Mouse (Mus musculus) G1E-ER4 (cell line): ENCODE results near the gene Sec22b. TPM values are rescaled to one million over a fixed set of nuclear protein-coding genes. Genes with fewer than 3 reads are reported as not detected.

Source experiments
- GATA1 ChIP-seq: IDR thresholded peaks from one replicate; pipeline ENCODE4 v1.8.0; 2012; ENCODE audit warnings: low read length, inconsistent platforms
- polyA plus RNA-seq: library from polyadenylated mRNA; stranded (reverse); fragments of >175 nt; gene quantifications from 2 replicates; pipeline ENCODE4 v1.2.3, GENCODE M21; 2012

The Sec22b gene
- polyA plus RNA-seq, 1 experiment, result 71.9 TPM

DNA sequence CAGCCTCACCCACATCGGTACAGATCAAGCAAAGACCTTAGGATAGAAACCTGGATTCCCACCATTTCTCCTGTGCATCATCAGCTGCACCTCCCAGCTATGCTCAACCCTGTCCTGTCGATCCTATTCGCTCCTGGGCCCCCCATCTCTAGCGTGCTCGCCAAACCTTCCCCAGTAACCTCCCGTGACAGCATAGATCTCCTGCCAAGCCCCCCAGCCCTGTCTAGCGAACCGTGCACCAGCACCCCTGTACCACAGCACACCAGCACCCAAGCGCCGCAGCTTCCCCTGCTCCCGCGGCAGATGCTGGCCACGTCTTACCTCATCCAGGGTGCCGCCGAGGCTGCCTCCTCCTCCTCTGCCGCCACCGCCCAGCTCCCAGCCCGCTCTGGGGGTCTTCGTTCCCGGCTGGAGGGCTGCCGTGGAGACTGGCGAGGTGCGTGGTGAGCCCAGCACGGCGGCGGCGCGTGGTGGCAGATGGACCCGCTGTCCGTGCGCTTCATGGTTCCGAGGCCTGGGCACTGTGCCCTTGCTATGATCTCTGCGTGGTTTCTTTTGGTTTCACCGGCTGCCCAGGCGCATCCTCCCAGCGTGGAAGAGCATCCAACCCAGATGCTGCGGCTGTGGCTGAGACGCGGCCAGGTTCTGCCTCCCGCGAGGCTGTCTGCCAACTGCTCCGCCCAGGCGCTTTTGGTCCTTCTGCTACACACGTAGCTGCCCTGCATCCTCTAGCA, 12.7 kb upstream of the Sec22b start, which contains the start of gene Pde4dip:
TSS of gene Pde4dip (minus strand) at position 540 of the 734 bp plus-strand sequence.
- TF ChIP-seq GATA1, result no peak

DNA sequence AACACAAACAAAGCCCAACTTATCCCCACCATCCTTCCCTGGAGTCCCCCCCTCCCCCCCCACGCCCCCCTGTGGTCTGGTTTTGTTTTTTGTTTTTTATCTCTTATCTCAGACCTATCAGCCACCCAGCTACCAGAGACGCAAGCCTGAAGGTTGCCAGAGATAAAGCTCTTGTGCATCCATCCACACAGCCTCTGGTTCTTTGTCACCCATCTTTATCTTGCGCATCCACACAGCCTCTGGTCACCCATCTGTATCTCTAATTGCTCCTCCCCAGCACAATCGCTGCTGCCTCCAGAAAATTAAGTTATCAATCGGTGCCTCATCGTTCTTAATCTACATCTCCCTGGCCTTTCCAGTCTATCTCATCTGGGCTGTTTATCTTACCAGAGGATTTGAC, 10.8 kb upstream of the Sec22b start:
- no peak for TF ChIP-seq GATA1

DNA sequence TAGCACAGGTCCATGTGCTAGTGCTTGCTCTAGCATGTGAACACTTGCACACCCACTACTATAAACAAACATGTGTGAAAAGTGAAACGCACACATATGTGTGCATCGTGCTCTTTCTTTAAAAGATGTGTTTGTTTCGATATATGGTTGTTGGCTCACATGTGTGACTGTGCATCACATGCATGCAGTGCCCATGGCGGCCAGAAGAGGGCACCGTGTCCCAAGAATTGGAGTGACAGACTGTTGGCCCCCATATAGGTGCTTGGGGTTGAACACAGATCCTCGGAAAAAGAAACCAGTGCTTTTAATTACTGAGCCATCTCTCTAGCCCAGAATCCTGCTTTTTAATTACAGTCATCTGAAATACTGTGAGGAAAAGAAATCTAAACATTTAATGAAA, 6.3 kb upstream of the Sec22b start:
- TF ChIP-seq GATA1, result no peak

DNA sequence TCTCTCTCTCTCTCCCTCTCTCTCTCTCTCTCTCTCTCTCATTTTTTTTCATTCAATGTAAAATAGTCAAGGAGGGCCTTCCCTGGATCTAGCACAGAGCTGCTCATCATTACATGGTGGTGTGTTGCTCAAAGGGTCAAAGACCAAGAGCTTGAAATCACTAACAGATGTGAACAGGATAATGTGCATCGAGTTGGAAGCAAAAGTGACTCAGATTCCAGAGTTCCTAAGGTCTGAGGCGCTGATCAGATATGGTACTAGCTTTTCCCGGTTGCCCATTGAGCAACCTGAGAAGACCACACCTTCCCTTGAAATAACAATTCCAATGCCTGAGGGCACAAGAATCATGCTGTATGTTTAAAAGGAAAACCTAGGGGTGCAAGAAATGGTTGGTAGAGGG, 2.6 kb upstream of the Sec22b start:
- no peak for TF ChIP-seq GATA1

DNA sequence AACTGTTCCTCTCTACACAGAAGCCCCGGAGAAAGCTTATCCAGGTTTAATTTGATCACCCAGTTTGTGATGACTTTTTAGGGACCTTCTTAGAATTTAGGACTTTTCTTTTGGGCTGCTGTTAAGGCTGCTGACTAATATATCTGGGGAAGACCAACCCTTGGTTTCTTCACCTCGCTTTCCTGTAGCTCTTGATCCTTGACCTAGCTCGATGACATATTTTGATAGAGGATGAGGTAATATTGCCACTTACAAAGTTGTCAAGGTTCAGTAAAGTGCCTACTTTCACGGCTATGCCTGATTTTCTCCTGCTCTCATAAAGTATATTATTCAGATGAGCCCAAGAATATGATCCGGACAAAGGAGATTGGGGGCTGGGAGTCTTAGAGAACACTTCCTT, 596 bp downstream of the Sec22b start:
- no peak for TF ChIP-seq GATA1

DNA sequence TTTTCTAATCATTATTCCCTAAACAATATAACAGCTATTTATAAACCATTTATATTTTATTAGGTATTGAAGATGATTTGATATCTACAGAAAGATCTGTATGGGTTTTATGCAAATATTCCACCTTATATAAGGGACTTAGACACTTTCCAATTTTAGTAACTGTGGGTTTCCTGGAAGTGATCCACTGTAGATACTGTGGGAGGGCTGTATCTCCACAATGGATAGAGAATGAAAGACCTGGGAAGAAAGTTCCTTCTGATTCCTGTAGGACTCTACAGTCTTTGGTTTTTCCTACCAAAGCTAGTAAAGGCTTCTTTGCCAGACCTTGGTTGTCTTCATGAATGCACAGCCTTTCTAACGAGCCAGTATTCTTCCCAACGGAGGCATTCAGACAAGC, 8.7 kb downstream of the Sec22b start:
- no peak for TF ChIP-seq GATA1

DNA sequence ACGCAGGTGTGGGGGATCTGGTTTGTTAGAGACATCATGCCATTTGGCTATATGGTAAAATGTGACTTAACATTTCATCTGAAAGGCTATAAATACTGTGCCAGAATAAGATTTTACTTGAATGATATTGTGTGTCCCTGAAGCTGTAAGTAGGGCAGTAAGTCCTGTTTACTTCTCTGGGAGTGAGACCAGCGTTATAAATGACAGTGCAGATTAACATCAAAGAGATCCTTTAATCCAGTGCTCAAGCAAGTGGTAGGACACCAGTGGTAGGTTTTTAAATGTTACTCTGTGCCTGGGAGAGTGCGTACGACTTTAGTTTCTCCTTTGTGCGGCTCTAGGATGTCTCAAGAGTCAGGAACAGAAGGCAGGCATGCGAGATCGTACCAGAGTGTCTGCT, 10.1 kb downstream of the Sec22b start:
- no peak for TF ChIP-seq GATA1

DNA sequence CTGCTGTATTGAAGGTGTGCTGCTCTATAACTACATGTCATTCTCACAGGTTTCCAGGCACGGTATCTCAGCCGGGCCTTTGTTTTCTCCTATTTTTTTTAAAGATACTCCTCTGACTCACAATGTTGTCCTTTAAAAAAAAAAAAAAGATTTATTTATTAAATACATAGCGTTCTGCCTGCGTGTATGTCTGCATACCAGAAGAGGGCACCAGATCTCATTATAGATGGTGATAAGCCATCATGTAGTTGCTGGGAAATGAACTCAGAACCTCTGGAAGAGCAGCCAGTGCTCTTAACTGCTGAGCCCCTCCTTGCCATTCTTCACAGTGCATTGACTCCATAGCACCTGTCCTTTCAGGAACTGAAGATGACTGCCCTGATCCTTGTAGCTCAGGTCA, 14.1 kb downstream of the Sec22b start:
- TF ChIP-seq GATA1, result no peak

DNA sequence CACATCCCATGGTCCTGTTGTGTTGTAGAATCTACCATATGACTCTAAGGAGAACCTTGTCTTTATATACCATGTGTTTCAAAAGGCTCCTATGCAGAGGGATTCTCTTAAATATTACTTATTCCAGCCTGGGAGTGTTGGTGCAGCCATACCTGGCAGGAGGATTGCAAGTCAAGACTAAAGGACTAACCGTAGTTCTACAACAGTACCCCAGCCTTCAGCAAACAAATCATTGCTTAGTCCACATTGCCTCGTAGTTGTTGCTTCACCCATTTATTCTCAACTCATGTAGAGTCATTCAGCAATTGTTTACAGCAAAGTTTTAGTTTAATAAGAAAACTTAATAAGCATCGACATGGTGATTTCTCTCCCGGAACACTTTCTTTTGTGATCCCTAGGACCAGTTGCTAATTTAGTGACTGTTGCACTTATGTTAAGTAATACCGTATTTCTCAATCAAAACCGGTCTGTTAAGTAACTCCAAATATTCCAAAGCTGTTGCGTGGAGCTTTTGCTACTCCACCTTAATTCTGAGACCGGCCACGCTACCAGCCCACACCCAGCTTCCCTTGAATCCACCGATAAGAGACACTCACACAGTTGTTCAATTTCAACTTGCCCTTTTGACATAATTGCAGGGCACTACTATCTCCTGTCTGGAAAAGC, 18.0 kb downstream of the Sec22b start:
- TF ChIP-seq GATA1, result no peak

DNA sequence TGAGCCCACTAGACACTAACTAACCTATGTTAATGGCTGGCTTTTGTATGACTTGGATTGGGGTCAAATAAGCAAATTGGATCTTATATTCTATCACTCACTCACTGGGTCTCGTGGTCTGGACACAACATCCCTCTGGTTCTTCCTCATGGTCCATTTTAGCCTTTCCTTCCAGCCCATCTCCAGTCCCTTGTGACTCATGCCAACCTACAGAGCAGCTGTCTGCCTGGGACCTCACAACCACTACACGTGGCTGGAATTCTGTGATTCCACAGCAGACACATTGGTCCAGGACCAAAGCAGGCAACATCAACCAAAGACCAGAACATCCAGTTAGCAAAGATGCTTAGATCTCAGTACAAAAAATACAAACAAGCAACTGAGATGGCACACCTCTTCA, 24.3 kb downstream of the Sec22b start:
- no peak for TF ChIP-seq GATA1

DNA sequence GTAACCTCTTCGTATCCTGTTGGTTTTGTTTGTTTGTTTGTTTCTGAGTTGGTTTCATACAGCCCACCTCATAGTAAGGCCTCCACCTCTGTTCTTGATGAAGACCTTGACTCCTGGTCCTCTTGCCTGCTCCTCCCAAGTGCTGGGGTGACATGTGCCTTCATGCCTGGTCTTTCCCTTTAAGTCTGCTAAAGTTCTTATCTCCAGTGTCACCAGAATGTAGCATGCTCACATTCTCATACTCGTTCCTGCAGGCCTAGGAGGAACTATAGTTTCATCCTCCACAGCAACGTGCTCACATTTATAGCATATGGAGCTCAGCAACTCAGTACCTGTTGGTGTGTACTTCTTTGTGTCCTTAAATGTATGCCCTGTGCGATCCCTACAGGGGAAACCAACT, 26.3 kb downstream of the Sec22b start:
- no peak for TF ChIP-seq GATA1

DNA sequence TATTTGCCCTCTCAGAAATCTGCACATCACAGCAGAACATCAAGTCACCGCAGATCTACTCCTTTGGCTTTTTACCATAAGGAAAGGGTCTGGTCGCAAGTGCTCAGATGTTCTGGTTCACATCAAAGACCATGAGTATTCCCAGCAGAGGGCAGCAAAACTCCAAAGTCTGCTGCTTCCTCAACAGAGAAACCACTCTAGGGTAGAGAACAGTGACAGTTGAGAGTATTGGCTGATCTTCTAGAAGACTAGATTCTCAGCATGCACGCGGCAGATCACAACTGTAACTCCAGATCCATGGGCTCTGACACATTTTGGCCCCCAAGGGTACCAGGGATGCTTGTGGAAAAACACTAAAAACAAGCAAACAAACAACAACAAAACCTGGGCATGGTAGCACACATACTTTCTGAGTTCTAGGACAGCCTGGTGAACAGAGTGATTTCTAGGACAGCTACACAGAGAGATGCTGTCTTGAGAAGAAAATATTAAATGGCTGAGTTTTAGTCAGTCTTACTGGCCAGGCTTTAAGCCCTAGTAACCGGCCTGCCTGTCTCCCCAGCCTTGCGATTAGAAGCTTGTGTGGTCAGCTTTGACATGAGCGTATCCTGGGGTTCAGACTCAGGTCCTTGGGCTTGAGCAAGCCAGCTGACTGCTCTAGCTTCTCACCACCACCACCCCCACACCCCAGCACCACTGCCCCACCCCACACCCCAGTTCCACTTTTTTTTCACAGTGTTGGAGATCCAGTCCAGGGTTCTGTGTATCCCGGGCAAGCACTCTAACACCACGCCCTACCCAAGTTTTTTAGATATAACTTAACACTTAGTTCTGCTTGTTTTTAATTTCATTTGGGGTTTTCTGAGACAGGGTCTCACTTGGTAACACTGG, 28.2 kb downstream of the Sec22b start:
- no peak for TF ChIP-seq GATA1

DNA sequence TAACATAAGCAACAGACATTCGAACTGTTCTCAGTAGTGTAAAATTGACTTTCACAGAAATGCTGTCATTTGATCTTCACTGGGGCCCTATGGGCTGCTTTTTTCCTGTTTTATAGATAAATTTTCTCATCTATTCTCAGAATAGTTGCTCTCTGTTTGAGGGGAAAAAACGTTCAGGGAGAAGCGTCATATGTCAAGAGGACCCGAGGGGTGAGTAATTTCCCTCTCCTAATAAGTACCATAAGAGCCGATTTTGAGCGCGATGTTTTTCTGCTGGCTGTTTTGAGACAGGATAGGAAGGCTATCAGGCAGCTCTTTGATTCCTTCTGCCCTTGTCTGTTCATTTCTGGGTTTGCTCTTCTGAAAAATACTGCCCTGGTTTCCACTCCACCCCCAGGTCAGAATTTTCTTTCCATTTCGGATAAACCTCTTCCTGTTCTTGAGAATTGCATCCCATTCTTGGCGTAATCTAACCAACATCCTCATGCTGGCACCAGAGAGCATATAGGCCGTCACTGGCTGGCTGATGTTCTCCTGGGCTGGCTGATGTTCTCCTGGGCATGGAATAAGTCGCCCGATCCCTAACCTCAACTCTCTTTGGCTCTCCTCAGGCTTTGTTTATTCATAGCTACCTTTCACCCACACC, 29.3 kb downstream of the Sec22b start:
- no peak for TF ChIP-seq GATA1

DNA sequence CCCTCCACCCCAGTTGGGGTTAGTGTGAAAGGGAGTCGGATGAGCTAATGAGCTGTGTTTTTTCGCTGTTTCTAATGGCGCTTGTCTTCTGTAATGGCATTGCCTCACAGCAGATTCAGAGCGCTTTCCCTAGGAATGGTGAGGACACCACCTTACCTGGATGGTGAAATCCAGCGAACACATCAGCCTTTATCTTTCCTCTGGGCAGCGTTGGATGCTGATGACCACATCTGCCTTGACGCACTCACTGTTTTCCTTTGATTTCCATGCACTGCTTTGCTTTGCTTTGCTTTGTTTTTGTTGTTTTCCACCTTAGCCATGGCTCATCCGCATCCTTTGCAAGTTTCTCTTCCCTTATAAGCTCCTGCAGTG, 29.8 kb downstream of the Sec22b start:
- no peak for TF ChIP-seq GATA1

DNA sequence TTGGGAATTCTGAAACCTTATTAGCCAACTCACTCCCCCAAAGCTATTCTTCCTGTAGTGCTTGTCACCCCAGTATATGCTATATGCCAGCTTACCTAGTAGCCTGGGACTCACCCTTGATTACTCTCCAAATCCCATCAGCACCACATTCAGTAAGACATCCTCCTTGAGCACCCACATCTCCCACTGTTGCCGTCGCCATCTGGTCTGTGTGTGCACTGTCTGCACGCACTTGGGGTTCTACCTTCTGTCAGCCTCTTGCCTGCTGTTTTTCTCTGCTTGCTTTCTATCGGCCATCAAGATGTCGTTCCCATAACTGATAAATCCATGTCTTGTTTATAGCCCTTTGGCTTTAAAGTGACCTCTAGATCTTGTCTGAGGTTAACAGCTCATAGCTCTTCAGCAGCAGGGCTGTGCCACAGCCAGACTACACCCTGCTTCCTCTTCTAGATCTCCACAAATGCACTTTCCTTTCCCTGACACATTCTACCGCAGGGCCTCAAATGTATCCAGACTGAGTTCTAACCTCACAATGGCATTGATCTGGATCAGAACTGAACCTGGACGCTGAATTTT, 30.4 kb downstream of the Sec22b start:
- no peak for TF ChIP-seq GATA1
